Mouse (Mus musculus): ENCODE results near the gene Spata31d1a.
"Not testable (repeated sequence)": the region's sequence is repeated elsewhere in the genome, so short reads cannot be mapped to it uniquely, and the experiment has no call there.

Gene Spata31d1a

GRCm38 (mm10) chr13:59710230-59710629 is at the start of gene Spata31d1a:
Gene Spata31d1a, minus strand, starts transcription at chr13:59710330.
- no peak for DNase-seq

- no peak for DNase-seq
Measured at GRCm38 (mm10) chr13:59756906-59757305, 46.8 kb upstream of the Spata31d1a start.

GRCm38 (mm10) chr13:59750310-59750709 is 40.2 kb upstream of the Spata31d1a start:
- no peak for DNase-seq

GRCm38 (mm10) chr13:59746711-59747110 is 36.6 kb upstream of the Spata31d1a start, which contains the start of gene 1700014D04Rik:
Gene 1700014D04Rik, minus strand, starts transcription at chr13:59746752.
- no peak for DNase-seq

- no peak for DNase-seq
Measured at GRCm38 (mm10) chr13:59746164-59746563, 36.0 kb upstream of the Spata31d1a start.

- DNase-seq, result no peak
Measured at GRCm38 (mm10) chr13:59745462-59745861, 35.3 kb upstream of the Spata31d1a start.

GRCm38 (mm10) chr13:59741697-59742096 is 31.6 kb upstream of the Spata31d1a start:
- no peak for DNase-seq

GRCm38 (mm10) chr13:59741096-59741495 is 31.0 kb upstream of the Spata31d1a start:
- no peak for DNase-seq

- no peak for DNase-seq
Measured at GRCm38 (mm10) chr13:59739397-59739796, 29.3 kb upstream of the Spata31d1a start.

- DNase-seq, result no peak
Measured at GRCm38 (mm10) chr13:59738455-59738854, 28.3 kb upstream of the Spata31d1a start.

- DNase-seq, result no peak
Measured at GRCm38 (mm10) chr13:59735190-59735589, 25.1 kb upstream of the Spata31d1a start.

GRCm38 (mm10) chr13:59734347-59734746 is 24.2 kb upstream of the Spata31d1a start:
- DNase-seq, result not testable (repeated sequence)

GRCm38 (mm10) chr13:59733936-59734335 is 23.8 kb upstream of the Spata31d1a start:
- no peak for DNase-seq

GRCm38 (mm10) chr13:59731652-59732051 is 21.5 kb upstream of the Spata31d1a start, which contains the start of gene Spata31d1d:
Gene Spata31d1d, minus strand, starts transcription at chr13:59731752.
- DNase-seq, result no peak

- DNase-seq, result peak; percentile 89
Measured at GRCm38 (mm10) chr13:59728378-59729093, 18.4 kb upstream of the Spata31d1a start.

- DNase-seq, result no peak
Measured at GRCm38 (mm10) chr13:59726139-59726867, 16.2 kb upstream of the Spata31d1a start.

GRCm38 (mm10) chr13:59722089-59722488 is 12.0 kb upstream of the Spata31d1a start:
- DNase-seq, result not testable (repeated sequence)

GRCm38 (mm10) chr13:59719475-59719874 is 9.3 kb upstream of the Spata31d1a start:
- DNase-seq, result no peak

GRCm38 (mm10) chr13:59718857-59719440 is 8.8 kb upstream of the Spata31d1a start:
- not testable (repeated sequence) for DNase-seq

GRCm38 (mm10) chr13:59713710-59714109 is 3.6 kb upstream of the Spata31d1a start:
- no peak for DNase-seq

GRCm38 (mm10) chr13:59711984-59712383 is 1.9 kb upstream of the Spata31d1a start, which contains the start of gene Spata31d1b:
Gene Spata31d1b, plus strand, starts transcription at chr13:59712284.
- DNase-seq, result not testable (repeated sequence)

GRCm38 (mm10) chr13:59704562-59704961 is 5.6 kb downstream of the Spata31d1a start:
- no peak for DNase-seq

- no peak for DNase-seq
Measured at GRCm38 (mm10) chr13:59703514-59703913, 6.6 kb downstream of the Spata31d1a start.

Measured in cerebellum, adult 9-10 months (tissue).